Mouse (Mus musculus): Measurements from ENCODE around the gene Tcf3. TPM values are rescaled to one million over a fixed set of nuclear protein-coding genes. Genes with fewer than 3 reads are reported as not detected.

The Tcf3 gene
- polyA plus RNA-seq, 1 experiment from 2014 or later = 64.4 TPM

- H3K27me3 ChIP-seq (replicated peaks; ENCODE audit: control insufficient read depth, insufficient read depth, low read length) = no peaks in the 10 kb centered on the region
- no peak overlapping the region for H3K4me3 ChIP-seq (ENCODE audit: low read depth, low read length)
- H3K9ac ChIP-seq (ENCODE audit: low read length) = no peak overlapping the region
- WGBS = 94% methylated on average over 8 of the region's 8 CpGs
- peaks cover 91% of the 10 kb centered on the region for H3K36me3 ChIP-seq (ENCODE audit: control insufficient read depth, insufficient read depth, low read length)
- ATAC-seq (no peak), DNase-seq (ENCODE audit: low spot score) (no peak)
- H3K4me1 ChIP-seq (ENCODE audit: control insufficient read depth, insufficient read depth, low read length) = peaks cover 21% of the 10 kb centered on the region
- no peak overlapping the region for H3K4me2 ChIP-seq (ENCODE audit: low read length)
- no peaks in the 10 kb centered on the region for H3K9me3 ChIP-seq (replicated peaks; ENCODE audit: control insufficient read depth, low read length)
- peak overlapping the region; percentile 79; the same call in 1 of the 2 replicates for H3K27ac ChIP-seq (ENCODE audit: low read depth, low read length)
These were observed 12.2 kb downstream of the Tcf3 start for GRCm38 (mm10) chr10:80421208-80421607.

DNA sequence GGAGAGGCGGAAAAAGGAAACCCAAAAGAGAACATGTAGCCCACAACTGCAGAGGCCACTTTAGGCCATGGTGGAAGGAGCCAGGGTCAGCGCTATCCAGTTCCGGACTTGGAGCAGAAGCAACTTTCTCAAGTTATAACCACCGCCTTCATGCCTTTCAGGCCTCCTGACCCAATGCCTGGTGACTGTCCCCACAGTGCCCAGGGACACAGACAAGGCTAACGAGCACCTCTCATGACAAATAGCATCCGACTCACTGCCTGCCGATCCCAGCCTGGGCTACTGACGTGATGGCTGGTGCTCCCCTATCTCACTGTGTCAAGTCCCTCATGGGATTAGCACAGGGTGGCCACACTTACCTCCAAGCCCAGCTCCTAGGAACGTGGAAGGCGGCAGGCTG lies 12.7 kb downstream of the Tcf3 start:
- Histone ChIP-seq H3K9ac (ENCODE audit: low read length) (no peak overlapping the region), H3K9me3 (replicated peaks; ENCODE audit: control insufficient read depth, low read length) (no peaks in the 10 kb centered on the region), H3K36me3 (ENCODE audit: control insufficient read depth, insufficient read depth, low read length) (peaks cover 91% of the 10 kb centered on the region), H3K27me3 (replicated peaks; ENCODE audit: control insufficient read depth, insufficient read depth, low read length) (no peaks in the 10 kb centered on the region), H3K27ac (ENCODE audit: low read depth, low read length) (0 out of 2 replicates have a peak overlapping the region, but pooled peaks have one; percentile 79), H3K4me2 (ENCODE audit: low read length) (no peak overlapping the region), H3K4me1 (ENCODE audit: control insufficient read depth, insufficient read depth, low read length) (peaks cover 21% of the 10 kb centered on the region), H3K4me3 (ENCODE audit: low read depth, low read length) (no peak overlapping the region)
- 90% methylated on average over 10 of the region's 10 CpGs for WGBS
- ATAC-seq = no peak
- DNase-seq (ENCODE audit: low spot score) = no peak

DNA sequence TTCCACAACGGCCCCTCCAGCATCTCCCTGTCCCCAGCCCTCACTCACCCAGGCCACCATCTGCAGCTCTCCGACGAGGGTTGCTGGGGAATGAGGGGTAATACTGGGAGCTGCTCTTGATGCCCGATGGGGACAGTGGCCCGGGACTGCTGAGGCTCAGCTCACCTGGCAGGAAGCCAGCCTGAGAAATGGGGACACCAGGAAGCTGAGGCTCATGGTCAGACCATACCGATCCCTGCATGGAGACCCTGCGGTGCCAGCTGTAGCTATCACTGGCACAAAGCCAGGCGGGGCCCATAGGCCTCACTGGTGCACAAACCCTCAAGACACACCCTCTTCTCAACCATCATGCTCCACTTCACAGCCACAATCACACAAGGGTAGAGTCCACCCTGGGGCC lies 14.0 kb downstream of the Tcf3 start:
- DNase-seq (ENCODE audit: low spot score) (peak; percentile 27), ATAC-seq (no peak)
- peak overlapping the region; percentile 65; the same call in 1 of the 2 replicates for H3K27ac ChIP-seq (ENCODE audit: low read depth, low read length)
- H3K4me3 ChIP-seq (ENCODE audit: low read depth, low read length) = no peak overlapping the region
- H3K36me3 ChIP-seq (ENCODE audit: control insufficient read depth, insufficient read depth, low read length) = peaks cover 91% of the 10 kb centered on the region
- H3K4me1 ChIP-seq (ENCODE audit: control insufficient read depth, insufficient read depth, low read length) = peaks cover 21% of the 10 kb centered on the region
- H3K9me3 ChIP-seq (replicated peaks; ENCODE audit: control insufficient read depth, low read length) = no peaks in the 10 kb centered on the region
- 64% methylated on average over 8 of the region's 8 CpGs for WGBS
- no peak overlapping the region for H3K4me2 ChIP-seq (ENCODE audit: low read length)
- peak overlapping the region; percentile 5; the same call in 1 of the 2 replicates for H3K9ac ChIP-seq (ENCODE audit: low read length)
- H3K27me3 ChIP-seq (replicated peaks; ENCODE audit: control insufficient read depth, insufficient read depth, low read length) = no peaks in the 10 kb centered on the region

DNA sequence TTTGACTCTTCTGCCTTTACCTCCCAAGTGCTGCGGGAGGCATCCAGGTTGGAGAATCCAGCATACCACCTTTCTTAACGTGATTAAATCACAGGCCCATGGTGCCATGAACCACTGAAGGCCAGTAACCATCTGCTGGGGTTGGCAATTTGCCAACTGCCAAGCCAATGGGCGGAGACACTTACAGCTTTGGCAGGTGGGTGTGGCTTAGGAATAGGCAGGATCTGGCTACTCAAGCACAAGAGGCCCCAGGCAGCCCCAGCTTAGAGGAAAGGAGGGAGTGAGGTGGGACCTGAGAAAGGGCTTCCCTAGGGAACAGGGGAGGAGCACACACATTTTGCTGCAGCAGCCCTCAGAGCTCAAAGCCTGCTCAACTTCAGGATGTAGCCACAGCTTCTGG lies 15.1 kb downstream of the Tcf3 start:
- Histone ChIP-seq H3K36me3 (ENCODE audit: control insufficient read depth, insufficient read depth, low read length) (peaks cover 92% of the 10 kb centered on the region), H3K4me1 (ENCODE audit: control insufficient read depth, insufficient read depth, low read length) (peaks cover 21% of the 10 kb centered on the region)
- ATAC-seq = peak; percentile 70

DNA sequence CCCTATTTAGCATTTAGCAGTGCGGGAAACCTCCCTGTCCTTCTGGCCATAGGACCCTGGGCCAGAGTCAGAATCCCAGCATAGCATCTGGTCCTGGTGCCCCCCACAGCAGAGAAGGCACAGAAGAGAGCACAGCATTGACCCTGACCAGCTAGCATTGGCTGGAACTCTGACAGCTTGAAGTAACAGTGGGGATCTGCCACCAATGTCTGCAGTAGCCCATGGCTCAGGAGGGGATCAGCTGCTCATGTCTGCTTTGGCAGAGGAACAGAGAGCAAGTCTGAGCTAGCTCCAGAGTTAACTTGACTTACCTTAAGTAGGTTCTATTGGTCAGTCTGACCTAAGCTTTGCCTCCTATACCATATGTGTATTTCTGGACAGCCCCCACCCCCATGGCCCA lies 15.6 kb downstream of the Tcf3 start:
- Histone ChIP-seq H3K9me3 (replicated peaks; ENCODE audit: control insufficient read depth, low read length) (no peaks in the 10 kb centered on the region), H3K9ac (ENCODE audit: low read length) (no peak overlapping the region), H3K27ac (ENCODE audit: low read depth, low read length) (0 out of 2 replicates have a peak overlapping the region, but pooled peaks have one; percentile 54), H3K4me3 (ENCODE audit: low read depth, low read length) (no peak overlapping the region), H3K4me2 (ENCODE audit: low read length) (no peak overlapping the region), H3K27me3 (replicated peaks; ENCODE audit: control insufficient read depth, insufficient read depth, low read length) (no peaks in the 10 kb centered on the region), H3K36me3 (ENCODE audit: control insufficient read depth, insufficient read depth, low read length) (peaks cover 95% of the 10 kb centered on the region), H3K4me1 (ENCODE audit: control insufficient read depth, insufficient read depth, low read length) (peaks cover 20% of the 10 kb centered on the region)
- ATAC-seq (no peak), DNase-seq (ENCODE audit: low spot score) (no peak)
- 89% methylated on average over 1 of the region's 1 CpGs for WGBS

More for the DNA sequence above, 15.1 kb downstream of the Tcf3 start:
- 37% methylated on average over 3 of the region's 3 CpGs for WGBS
- Histone ChIP-seq H3K27ac (ENCODE audit: low read depth, low read length) (peak overlapping the region; percentile 65; the same call in 1 of the 2 replicates), H3K27me3 (replicated peaks; ENCODE audit: control insufficient read depth, insufficient read depth, low read length) (no peaks in the 10 kb centered on the region), H3K9me3 (replicated peaks; ENCODE audit: control insufficient read depth, low read length) (no peaks in the 10 kb centered on the region), H3K4me2 (ENCODE audit: low read length) (no peak overlapping the region), H3K9ac (ENCODE audit: low read length) (peak overlapping the region; percentile 17; the same call in 1 of the 2 replicates), H3K4me3 (ENCODE audit: low read depth, low read length) (no peak overlapping the region)
- peak; percentile 88 for DNase-seq (ENCODE audit: low spot score)

DNA sequence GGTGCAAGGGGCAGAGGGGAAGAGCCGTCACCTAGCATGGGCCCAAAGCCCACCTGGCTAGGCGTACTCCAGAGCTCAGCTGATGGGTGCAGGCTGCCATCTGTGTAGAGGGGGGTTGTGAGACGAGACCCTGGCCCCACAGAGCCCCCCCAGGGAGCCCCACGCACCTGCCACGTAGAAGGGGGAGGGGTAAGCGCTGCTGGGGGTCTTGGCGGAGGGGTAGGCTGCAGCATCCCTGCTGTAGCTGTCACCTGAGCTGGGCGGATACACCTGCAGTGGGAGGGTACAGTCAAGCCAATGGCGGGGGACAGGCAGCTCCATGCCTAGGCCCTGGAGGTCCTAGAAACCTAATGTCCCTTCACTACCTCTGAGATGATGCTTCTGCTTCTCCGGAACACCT lies 16.1 kb downstream of the Tcf3 start:
- DNase-seq (ENCODE audit: low spot score) = no peak
- H3K4me3 ChIP-seq (ENCODE audit: low read depth, low read length) = no peak overlapping the region
- peaks cover 99% of the 10 kb centered on the region for H3K36me3 ChIP-seq (ENCODE audit: control insufficient read depth, insufficient read depth, low read length)
- H3K9ac ChIP-seq (ENCODE audit: low read length) = no peak overlapping the region
- WGBS = 92% methylated on average over 10 of the region's 10 CpGs
- ATAC-seq = no peak
- 0 out of 2 replicates have a peak overlapping the region, but pooled peaks have one; percentile 54 for H3K27ac ChIP-seq (ENCODE audit: low read depth, low read length)
- no peaks in the 10 kb centered on the region for H3K27me3 ChIP-seq (replicated peaks; ENCODE audit: control insufficient read depth, insufficient read depth, low read length)
- H3K4me1 ChIP-seq (ENCODE audit: control insufficient read depth, insufficient read depth, low read length) = peaks cover 17% of the 10 kb centered on the region
- H3K9me3 ChIP-seq (replicated peaks; ENCODE audit: control insufficient read depth, low read length) = no peaks in the 10 kb centered on the region
- no peak overlapping the region for H3K4me2 ChIP-seq (ENCODE audit: low read length)

DNA sequence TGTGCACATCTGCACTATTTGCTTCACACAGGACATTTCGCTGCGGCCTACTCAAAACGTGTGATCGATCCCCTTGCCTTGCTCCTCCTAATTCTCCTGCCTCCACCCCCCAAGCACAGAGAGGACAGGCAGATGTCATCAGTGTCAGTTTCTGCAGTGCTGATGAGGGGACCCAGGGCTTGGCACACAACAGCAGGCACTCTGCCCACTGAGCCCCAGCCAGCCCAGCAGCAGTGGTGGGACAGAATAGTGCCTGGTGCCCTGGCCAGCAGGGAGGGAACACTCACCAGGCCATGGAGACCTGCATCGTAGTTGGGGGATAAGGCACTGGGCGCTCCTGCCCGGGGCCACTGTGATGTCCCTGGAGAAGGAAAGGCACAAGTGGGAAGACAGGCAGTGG lies 17.9 kb downstream of the Tcf3 start:
- H3K27ac ChIP-seq (ENCODE audit: low read depth, low read length) = no peak overlapping the region
- ATAC-seq = no peak
- no peak overlapping the region for H3K4me2 ChIP-seq (ENCODE audit: low read length)
- peaks cover 13% of the 10 kb centered on the region for H3K4me1 ChIP-seq (ENCODE audit: control insufficient read depth, insufficient read depth, low read length)
- H3K4me3 ChIP-seq (ENCODE audit: low read depth, low read length) = no peak overlapping the region
- H3K27me3 ChIP-seq (replicated peaks; ENCODE audit: control insufficient read depth, insufficient read depth, low read length) = no peaks in the 10 kb centered on the region
- no peak for DNase-seq (ENCODE audit: low spot score)
- H3K9me3 ChIP-seq (replicated peaks; ENCODE audit: control insufficient read depth, low read length) = no peaks in the 10 kb centered on the region
- WGBS = 91% methylated on average over 7 of the region's 7 CpGs
- no peak overlapping the region for H3K9ac ChIP-seq (ENCODE audit: low read length)
- peaks cover 100% of the 10 kb centered on the region for H3K36me3 ChIP-seq (ENCODE audit: control insufficient read depth, insufficient read depth, low read length)

DNA sequence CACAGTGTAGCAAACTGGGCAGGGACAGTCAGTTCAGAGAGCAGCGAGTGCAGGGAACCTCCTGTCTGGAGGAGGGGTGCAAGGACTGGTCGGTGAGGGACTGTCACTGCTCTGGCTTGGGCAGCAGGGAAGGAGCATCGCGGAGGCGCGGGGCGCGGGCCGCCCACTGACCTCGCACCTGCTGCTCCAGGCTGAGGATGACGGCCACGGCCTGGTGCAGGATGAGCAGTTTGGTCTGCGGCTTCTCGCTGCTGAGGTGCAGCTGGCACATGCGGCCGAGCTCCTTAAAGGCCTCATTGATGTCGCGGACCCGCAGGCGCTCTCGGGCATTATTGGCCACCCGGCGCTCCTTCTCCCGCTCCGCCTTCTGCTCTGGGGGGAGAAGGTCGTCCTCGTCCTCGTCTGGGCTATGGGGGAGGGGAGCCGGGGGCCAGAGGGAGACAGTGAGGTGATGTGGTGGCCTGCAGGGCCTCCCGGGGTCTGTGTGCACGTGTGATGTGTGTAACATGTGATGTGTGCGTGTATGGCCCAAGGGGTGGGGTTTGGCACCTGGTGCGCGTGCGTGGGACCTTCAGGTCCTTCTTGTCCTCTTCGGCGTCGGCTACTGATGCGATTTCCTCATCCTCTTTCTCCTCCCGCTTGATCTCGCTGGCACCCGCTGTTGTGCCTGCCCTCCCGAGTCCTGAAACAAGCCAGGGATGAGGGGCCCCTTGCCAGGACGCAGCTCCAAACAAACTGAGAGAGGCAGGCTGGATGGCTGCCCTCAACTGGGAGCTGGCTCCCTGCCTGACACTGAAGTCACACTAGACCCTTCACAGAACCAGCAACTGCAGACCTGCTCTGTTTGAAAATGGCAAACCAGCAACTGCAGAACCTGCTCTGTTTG lies 20.5 kb downstream of the Tcf3 start:
- DNase-seq (ENCODE audit: low spot score) (peak; percentile 77), ATAC-seq (no peak; the same call in 1 of the 2 replicates)
- H3K36me3 ChIP-seq (ENCODE audit: control insufficient read depth, insufficient read depth, low read length) = peaks cover 89% of the 10 kb centered on the region
- no peak overlapping the region for H3K4me3 ChIP-seq (ENCODE audit: low read depth, low read length)
- no peaks in the 10 kb centered on the region for H3K27me3 ChIP-seq (replicated peaks; ENCODE audit: control insufficient read depth, insufficient read depth, low read length)
- H3K27ac ChIP-seq (ENCODE audit: low read depth, low read length) = peak overlapping the region; percentile 41; the same call in 1 of the 2 replicates
- H3K4me1 ChIP-seq (ENCODE audit: control insufficient read depth, insufficient read depth, low read length) = no peaks in the 10 kb centered on the region
- WGBS = 77% methylated on average over 44 of the region's 44 CpGs
- no peaks in the 10 kb centered on the region for H3K9me3 ChIP-seq (replicated peaks; ENCODE audit: control insufficient read depth, low read length)
- 0 out of 2 replicates have a peak overlapping the region, but pooled peaks have one; percentile 5 for H3K9ac ChIP-seq (ENCODE audit: low read length)
- no peak overlapping the region for H3K4me2 ChIP-seq (ENCODE audit: low read length)

GRCm38 (mm10) chr10:80407924-80408323 lies 25.5 kb downstream of the Tcf3 start:
- Histone ChIP-seq H3K4me2 (ENCODE audit: low read length) (no peak overlapping the region), H3K9me3 (replicated peaks; ENCODE audit: control insufficient read depth, low read length) (no peaks in the 10 kb centered on the region), H3K27ac (ENCODE audit: low read depth, low read length) (no peak overlapping the region), H3K9ac (ENCODE audit: low read length) (no peak overlapping the region), H3K36me3 (ENCODE audit: control insufficient read depth, insufficient read depth, low read length) (peaks cover 53% of the 10 kb centered on the region), H3K27me3 (replicated peaks; ENCODE audit: control insufficient read depth, insufficient read depth, low read length) (no peaks in the 10 kb centered on the region), H3K4me3 (ENCODE audit: low read depth, low read length) (no peak overlapping the region), H3K4me1 (ENCODE audit: control insufficient read depth, insufficient read depth, low read length) (peaks cover 16% of the 10 kb centered on the region)
- 52% methylated on average over 4 of the region's 4 CpGs for WGBS
- DNase-seq (ENCODE audit: low spot score) (no peak), ATAC-seq (no peak)

Measured in forebrain, embryonic 14.5 days (tissue).